Mouse (Mus musculus): ENCODE results near the gene Adck2.

- TF ChIP-seq CTCF (IDR thresholded peaks at IDR 0.05) (no peak), POLR2A (IDR thresholded peaks at IDR 0.05; ENCODE audit: insufficient read depth, low read depth, low read length) (no peak)
Measured at GRCm38 (mm10) chr6:39534944-39535343, 38.7 kb upstream of the Adck2 start.

Data from heart, adult 2 months (tissue).